Mouse (Mus musculus): ENCODE measurements around the gene Slitrk2. TPM values are rescaled to one million over a fixed set of nuclear protein-coding genes. Genes with fewer than 3 reads are reported as not detected.

The Slitrk2 gene
- polyA plus RNA-seq (2015; fragmentation: Nextera tagmentation; extraction: Ambion mirVana) = 0.69 and 0.81 TPM in 2 replicates

DNA sequence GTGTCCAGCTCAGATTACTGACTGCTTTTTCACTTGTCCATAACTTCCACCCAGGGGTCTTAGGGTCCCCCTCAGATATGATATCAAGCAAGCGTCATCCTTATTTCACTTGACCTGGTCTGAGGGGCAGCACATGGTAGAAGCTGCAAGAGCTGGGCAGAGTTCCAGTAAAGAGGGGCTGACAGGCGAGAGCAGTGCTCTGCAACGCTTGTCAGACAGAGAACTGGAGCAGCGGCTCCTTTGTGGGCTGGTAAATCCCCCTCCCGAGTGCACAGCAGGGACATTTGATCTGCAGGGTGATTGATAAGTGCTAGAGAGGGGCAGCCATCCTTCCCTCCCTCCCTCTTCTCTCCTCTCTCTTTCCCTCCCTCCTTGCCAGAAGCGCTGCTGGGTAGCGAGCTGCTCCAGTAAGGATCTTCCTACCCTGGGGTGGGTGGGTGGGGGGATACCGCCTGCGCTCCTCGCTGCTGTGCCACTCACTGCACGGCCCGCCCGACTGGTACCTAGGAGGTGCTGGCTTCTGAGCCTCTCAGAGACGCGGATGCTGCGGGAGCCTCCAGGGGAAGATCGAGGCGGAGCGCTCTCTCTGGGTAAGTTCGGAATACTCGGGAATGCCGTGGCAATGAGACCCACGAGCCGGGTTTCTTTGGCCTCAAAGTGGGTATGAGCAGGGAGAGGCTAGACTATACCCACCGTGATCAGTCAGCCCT, at the start of gene Slitrk2:
TSS of gene Slitrk2 (plus strand) at position 408 of the 710 bp plus-strand sequence.
- H3K4me2 ChIP-seq (ENCODE audit: low read depth, low read length) = peak within 1 kb of the TSS; percentile 52
- ATAC-seq = peak; percentile 33; the same call in 1 of the 2 replicates
- H3K4me1 ChIP-seq (ENCODE audit: control insufficient read depth, insufficient read depth, low read length) = no peaks in the 10 kb centered on the region
- no peak within 1 kb of the TSS for H3K9ac ChIP-seq (ENCODE audit: low read depth, low read length)
- H3K4me3 ChIP-seq (ENCODE audit: low read length) = peak within 1 kb of the TSS; percentile 35
- no peaks in the 10 kb centered on the region for H3K36me3 ChIP-seq (ENCODE audit: control insufficient read depth, insufficient read depth, low read length)
- no peaks in the 10 kb centered on the region for H3K9me3 ChIP-seq (ENCODE audit: control insufficient read depth, low read length)
- H3K27me3 ChIP-seq (replicated peaks; ENCODE audit: control insufficient read depth, insufficient read depth, low read length) = no peaks in the 10 kb centered on the region
- no peak within 1 kb of the TSS for H3K27ac ChIP-seq (ENCODE audit: low read length)
- 18% methylated on average over 24 of the region's 25 CpGs for WGBS

DNA sequence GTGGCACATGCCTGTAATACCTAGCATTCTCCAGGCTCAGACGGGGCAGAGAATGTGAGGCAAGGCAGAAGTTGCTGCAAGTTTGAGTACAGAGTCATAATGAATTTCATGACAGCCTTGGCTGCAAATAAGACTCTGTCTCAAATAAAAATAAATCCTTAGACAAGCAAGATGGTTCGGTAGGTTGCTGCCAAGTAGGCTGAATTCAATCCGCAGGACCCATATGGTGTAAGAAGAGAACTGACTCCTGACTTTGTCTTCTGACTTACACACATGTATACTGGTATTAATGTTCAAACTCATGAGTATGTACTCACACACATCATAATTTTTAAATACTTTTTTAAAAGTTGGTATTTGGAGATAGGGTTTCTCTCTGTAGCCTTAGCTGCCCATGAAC, 43.6 kb upstream of the Slitrk2 start:
- H3K9ac ChIP-seq (ENCODE audit: low read depth, low read length) = no peak overlapping the region
- 72% methylated on average over 3 of the region's 3 CpGs for WGBS

DNA sequence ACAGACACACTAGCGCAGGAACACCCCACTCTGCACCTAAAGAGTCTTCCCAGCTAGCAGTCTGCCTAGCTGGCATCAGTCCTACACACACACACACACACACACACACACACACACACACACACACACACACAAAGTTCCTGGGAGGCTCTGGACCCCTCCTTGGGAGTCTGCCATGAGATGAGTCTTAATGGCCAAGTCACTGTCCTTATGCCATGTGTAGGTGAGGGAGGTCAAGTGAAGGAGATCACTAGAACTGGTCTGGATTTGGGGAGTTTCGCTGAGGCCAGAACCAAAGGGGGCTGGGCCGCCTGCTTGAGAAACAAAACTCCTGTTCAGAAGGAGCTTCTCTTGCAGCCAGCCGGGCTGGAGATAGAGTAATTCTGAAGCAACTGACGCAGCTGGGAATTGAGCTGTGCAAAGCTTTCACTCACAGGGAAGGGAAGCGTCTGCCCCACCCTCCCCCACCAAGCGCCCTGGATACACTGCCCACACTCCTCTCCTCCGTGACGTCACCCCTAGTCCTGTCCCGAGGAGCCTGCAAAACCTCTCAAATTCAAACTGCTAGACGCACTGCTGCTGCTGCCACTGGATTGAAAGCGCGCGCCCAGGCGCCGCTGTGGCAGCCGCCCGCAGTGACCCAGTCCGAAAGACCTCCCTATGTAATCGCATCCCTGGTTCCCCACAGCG, 3.5 kb downstream of the Slitrk2 start:
- H3K27ac ChIP-seq (ENCODE audit: low read length) = no peak overlapping the region
- no peaks in the 10 kb centered on the region for H3K9me3 ChIP-seq (ENCODE audit: control insufficient read depth, low read length)
- WGBS = 8% methylated on average over 21 of the region's 21 CpGs
- peak overlapping the region; percentile 44 for H3K4me3 ChIP-seq (ENCODE audit: low read length)
- no peaks in the 10 kb centered on the region for H3K27me3 ChIP-seq (replicated peaks; ENCODE audit: control insufficient read depth, insufficient read depth, low read length)
- H3K4me1 ChIP-seq (ENCODE audit: control insufficient read depth, insufficient read depth, low read length) = no peaks in the 10 kb centered on the region
- H3K9ac ChIP-seq (ENCODE audit: low read depth, low read length) = peak overlapping the region; percentile 29; the same call in 1 of the 2 replicates
- H3K36me3 ChIP-seq (ENCODE audit: control insufficient read depth, insufficient read depth, low read length) = no peaks in the 10 kb centered on the region
- H3K4me2 ChIP-seq (ENCODE audit: low read depth, low read length) = peak overlapping the region; percentile 55
- ATAC-seq = peak; percentile 80

More for the DNA sequence above, 43.6 kb upstream of the Slitrk2 start:
- no peak overlapping the region for H3K27ac ChIP-seq (ENCODE audit: low read length)
- no peaks in the 10 kb centered on the region for H3K4me1 ChIP-seq (ENCODE audit: control insufficient read depth, insufficient read depth, low read length)
- no peak overlapping the region for H3K4me2 ChIP-seq (ENCODE audit: low read depth, low read length)
- ATAC-seq = no peak
- no peaks in the 10 kb centered on the region for H3K27me3 ChIP-seq (replicated peaks; ENCODE audit: control insufficient read depth, insufficient read depth, low read length)
- H3K36me3 ChIP-seq (ENCODE audit: control insufficient read depth, insufficient read depth, low read length) = no peaks in the 10 kb centered on the region
- no peak overlapping the region for H3K4me3 ChIP-seq (ENCODE audit: low read length)
- no peaks in the 10 kb centered on the region for H3K9me3 ChIP-seq (ENCODE audit: control insufficient read depth, low read length)

DNA sequence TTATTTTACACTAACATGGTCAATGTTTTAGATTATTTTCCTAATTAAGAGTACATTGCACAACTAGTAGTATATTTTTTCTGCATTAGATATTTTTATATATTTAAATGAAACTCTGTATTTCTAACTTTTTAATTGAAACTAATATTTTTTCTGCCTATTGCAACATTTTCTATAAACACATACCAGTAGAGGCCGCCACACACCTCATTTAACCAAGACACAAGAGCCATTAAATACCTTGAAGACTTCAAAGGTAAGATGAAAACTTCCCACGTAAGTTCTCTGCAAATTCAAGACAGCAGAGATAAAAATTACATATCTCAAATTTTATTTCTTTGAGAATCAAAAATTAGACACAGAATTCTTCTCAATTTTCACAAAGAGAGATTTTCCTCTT, 8.2 kb downstream of the Slitrk2 start:
- Histone ChIP-seq H3K27ac (ENCODE audit: low read length) (no peak overlapping the region), H3K4me2 (ENCODE audit: low read depth, low read length) (no peak overlapping the region), H3K27me3 (replicated peaks; ENCODE audit: control insufficient read depth, insufficient read depth, low read length) (no peaks in the 10 kb centered on the region), H3K9ac (ENCODE audit: low read depth, low read length) (no peak overlapping the region), H3K36me3 (ENCODE audit: control insufficient read depth, insufficient read depth, low read length) (no peaks in the 10 kb centered on the region), H3K9me3 (ENCODE audit: control insufficient read depth, low read length) (no peaks in the 10 kb centered on the region), H3K4me1 (ENCODE audit: control insufficient read depth, insufficient read depth, low read length) (no peaks in the 10 kb centered on the region), H3K4me3 (ENCODE audit: low read length) (no peak overlapping the region)
- ATAC-seq = no peak
- WGBS = 35% methylated on average over 2 of the region's 2 CpGs

DNA sequence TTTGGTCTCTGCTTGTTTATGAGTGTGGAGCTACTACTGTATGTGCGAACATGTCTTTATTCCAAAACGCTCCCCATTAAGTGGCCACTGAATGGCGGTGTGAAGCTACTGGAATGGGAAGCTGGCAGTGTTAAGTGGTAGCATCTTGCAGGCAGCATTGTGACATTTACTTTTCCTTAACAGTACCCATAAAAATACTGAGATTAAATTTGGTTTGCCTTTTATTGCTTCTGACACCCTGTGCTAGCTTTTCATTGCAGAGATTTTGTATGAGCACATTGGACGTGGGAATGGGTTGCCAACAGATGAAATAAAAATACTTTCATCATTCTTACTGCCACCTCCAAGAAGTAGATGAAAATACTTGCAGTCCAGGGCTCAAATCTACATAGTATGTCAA, 27.8 kb downstream of the Slitrk2 start:
- no peak overlapping the region for H3K4me3 ChIP-seq (ENCODE audit: low read length)
- no peak overlapping the region for H3K4me2 ChIP-seq (ENCODE audit: low read depth, low read length)
- no peak for ATAC-seq
- no peaks in the 10 kb centered on the region for H3K9me3 ChIP-seq (ENCODE audit: control insufficient read depth, low read length)
- no peaks in the 10 kb centered on the region for H3K27me3 ChIP-seq (replicated peaks; ENCODE audit: control insufficient read depth, insufficient read depth, low read length)
- no peak overlapping the region for H3K27ac ChIP-seq (ENCODE audit: low read length)
- WGBS = 88% methylated on average over 4 of the region's 4 CpGs
- no peak overlapping the region for H3K9ac ChIP-seq (ENCODE audit: low read depth, low read length)
- H3K36me3 ChIP-seq (ENCODE audit: control insufficient read depth, insufficient read depth, low read length) = no peaks in the 10 kb centered on the region
- H3K4me1 ChIP-seq (ENCODE audit: control insufficient read depth, insufficient read depth, low read length) = no peaks in the 10 kb centered on the region

DNA sequence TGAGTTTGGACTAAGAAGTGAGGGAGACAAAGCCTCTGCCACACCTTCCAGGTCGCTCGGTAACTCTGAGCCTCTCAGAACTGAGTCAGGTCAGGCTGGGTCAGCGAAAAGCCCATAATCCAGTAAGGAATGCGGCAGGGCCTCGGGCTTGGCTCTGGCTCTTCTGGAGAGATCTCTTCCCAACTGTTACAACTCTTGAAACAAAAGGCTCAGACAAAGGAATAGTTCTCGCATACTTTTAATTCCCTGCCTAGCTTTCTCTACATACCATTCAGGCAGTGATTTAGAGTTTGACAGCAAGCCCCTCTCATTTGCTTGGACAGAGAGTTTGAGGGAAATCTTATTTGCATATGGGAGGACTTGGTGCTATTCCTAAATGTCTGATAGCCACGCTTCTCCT, 29.5 kb downstream of the Slitrk2 start:
- Histone ChIP-seq H3K27ac (ENCODE audit: low read length) (no peak overlapping the region), H3K36me3 (ENCODE audit: control insufficient read depth, insufficient read depth, low read length) (no peaks in the 10 kb centered on the region), H3K4me2 (ENCODE audit: low read depth, low read length) (no peak overlapping the region)

More for the DNA sequence above, 29.5 kb downstream of the Slitrk2 start:
- no peak for ATAC-seq
- 46% methylated on average over 7 of the region's 7 CpGs for WGBS
- Histone ChIP-seq H3K4me1 (ENCODE audit: control insufficient read depth, insufficient read depth, low read length) (no peaks in the 10 kb centered on the region), H3K9ac (ENCODE audit: low read depth, low read length) (no peak overlapping the region), H3K27me3 (replicated peaks; ENCODE audit: control insufficient read depth, insufficient read depth, low read length) (no peaks in the 10 kb centered on the region), H3K4me3 (ENCODE audit: low read length) (no peak overlapping the region), H3K9me3 (ENCODE audit: control insufficient read depth, low read length) (no peaks in the 10 kb centered on the region)

All from intestine, embryonic 16.5 days (tissue).